Mouse (Mus musculus): ENCODE measurements at regions not wholly inside any gene's neighbourhood (a gene's known extent, or its start where the extent isn't known, plus 50 kb on each side); places are given as distances from the start of the nearest gene placed in this dataset.

- no peak for DNase-seq (ENCODE audit: low spot score)
Observed at GRCm38 (mm10) chr14:56313969-56314368, 50.9 kb upstream of the Atp12a start.

- peak; percentile 75 for DNase-seq (ENCODE audit: low spot score)
Observed at GRCm38 (mm10) chr14:56314459-56314858, 50.4 kb upstream of the Atp12a start.

All from embryo, embryonic 10.5 days (tissue).